In the genomic region with DNA sequence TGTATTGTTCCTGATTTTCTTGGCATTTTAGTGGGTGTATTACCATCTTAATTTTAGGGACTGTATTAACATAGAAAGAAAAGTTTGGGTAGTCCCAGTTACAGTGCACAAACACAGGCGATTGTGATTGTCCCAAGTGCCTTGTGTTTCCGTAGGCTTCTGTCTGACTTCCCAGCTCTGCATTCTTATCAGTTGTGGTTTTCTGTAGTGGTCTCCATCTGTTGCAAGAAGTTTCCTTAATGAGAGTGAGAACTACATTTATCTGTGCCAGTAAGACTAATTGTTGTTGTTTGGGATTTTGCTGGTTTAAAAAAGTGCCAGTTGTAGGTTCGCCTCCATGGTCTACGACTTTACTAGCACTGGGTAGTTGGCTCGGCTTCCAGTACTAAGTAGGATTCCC, we compare ENCODE assay signal across 27 mouse cellular contexts.
"Had no signal": no experiment of that assay in that cellular context is flagged by ENCODE, and none has a peak within 500 bp of the region (broad histone marks: within the 10 kb centered on the region; RNA-seq: fewer than 3 reads in every experiment).

No protein-coding gene starts in this region.

- ATAC-seq: hindbrain, embryonic 16.5 days; inflammation-experienced regulatory T-cells, adult 6 months; intestine, embryonic 15.5 days; intestine, postnatal 0 days; liver, embryonic 12.5 days had no signal

- H3K4me1 ChIP-seq: heart, embryonic 15.5 days; hindbrain, embryonic 12.5 days; intestine, embryonic 15.5 days; limb, embryonic 13.5 days; limb, embryonic 15.5 days had no signal

- H3K4me3 ChIP-seq: heart, adult 2 months; heart, embryonic 13.5 days; heart, embryonic 15.5 days; hindbrain, embryonic 10.5 days; hindbrain, embryonic 12.5 days; intestine, embryonic 15.5 days; layer of hippocampus, adult 2 months; left cerebral cortex, adult 2 months; limb, embryonic 13.5 days; limb, embryonic 15.5 days; liver, embryonic 12.5 days had no signal

- H3K9ac ChIP-seq: heart, embryonic 13.5 days; heart, embryonic 15.5 days; hindbrain, embryonic 12.5 days; hindbrain, embryonic 14.5 days; intestine, embryonic 15.5 days; limb, embryonic 13.5 days; limb, embryonic 15.5 days; liver, embryonic 12.5 days had no signal

- H3K9me3 ChIP-seq: heart, embryonic 13.5 days; heart, embryonic 15.5 days; hindbrain, embryonic 10.5 days; hindbrain, embryonic 12.5 days; intestine, embryonic 15.5 days; limb, embryonic 13.5 days; limb, embryonic 15.5 days; liver, embryonic 12.5 days had no signal

- DNase-seq: gastrocnemius, postnatal 14 days; gastrocnemius, postnatal 36 days; heart, adult 11 months; heart, adult 2 months; heart, postnatal 14 days; heart, postnatal 36 days; kidney, adult 18-20 months; kidney, adult 8-10 months; kidney, postnatal 10 days; kidney, postnatal 25 days; kidney, postnatal 4 days; left cerebral cortex, postnatal 4 days had no signal

- H3K36me3 ChIP-seq: intestine, embryonic 15.5 days had no signal

- H3K27ac ChIP-seq: heart, adult 2 months; heart, embryonic 13.5 days; heart, embryonic 15.5 days; hindbrain, embryonic 10.5 days; hindbrain, embryonic 12.5 days; hindbrain, embryonic 14.5 days; intestine, embryonic 15.5 days; layer of hippocampus, adult 2 months; left cerebral cortex, adult 2 months; limb, embryonic 13.5 days; limb, embryonic 15.5 days; liver, embryonic 12.5 days had no signal

- H3K4me2 ChIP-seq: heart, embryonic 11.5 days; heart, embryonic 13.5 days; heart, embryonic 15.5 days; hindbrain, embryonic 12.5 days; hindbrain, embryonic 14.5 days; intestine, embryonic 15.5 days; limb, embryonic 13.5 days; limb, embryonic 15.5 days; liver, embryonic 12.5 days had no signal

- H3K27me3 ChIP-seq: heart, embryonic 13.5 days; heart, embryonic 15.5 days; hindbrain, embryonic 12.5 days; intestine, embryonic 15.5 days; limb, embryonic 13.5 days; limb, embryonic 15.5 days; liver, embryonic 12.5 days had no signal
